Mouse (Mus musculus) left cerebral cortex, adult 11 months (tissue): ENCODE results near the gene Fastkd5.
A peak's percentile ranks its signal among the peaks of the same experiment; 100 is the strongest.

Source experiments
- DNase-seq: peaks from one replicate; pipeline ENCODE4 v3.0.0; 2022; ENCODE audit warnings: low spot score

The Fastkd5 gene

DNA sequence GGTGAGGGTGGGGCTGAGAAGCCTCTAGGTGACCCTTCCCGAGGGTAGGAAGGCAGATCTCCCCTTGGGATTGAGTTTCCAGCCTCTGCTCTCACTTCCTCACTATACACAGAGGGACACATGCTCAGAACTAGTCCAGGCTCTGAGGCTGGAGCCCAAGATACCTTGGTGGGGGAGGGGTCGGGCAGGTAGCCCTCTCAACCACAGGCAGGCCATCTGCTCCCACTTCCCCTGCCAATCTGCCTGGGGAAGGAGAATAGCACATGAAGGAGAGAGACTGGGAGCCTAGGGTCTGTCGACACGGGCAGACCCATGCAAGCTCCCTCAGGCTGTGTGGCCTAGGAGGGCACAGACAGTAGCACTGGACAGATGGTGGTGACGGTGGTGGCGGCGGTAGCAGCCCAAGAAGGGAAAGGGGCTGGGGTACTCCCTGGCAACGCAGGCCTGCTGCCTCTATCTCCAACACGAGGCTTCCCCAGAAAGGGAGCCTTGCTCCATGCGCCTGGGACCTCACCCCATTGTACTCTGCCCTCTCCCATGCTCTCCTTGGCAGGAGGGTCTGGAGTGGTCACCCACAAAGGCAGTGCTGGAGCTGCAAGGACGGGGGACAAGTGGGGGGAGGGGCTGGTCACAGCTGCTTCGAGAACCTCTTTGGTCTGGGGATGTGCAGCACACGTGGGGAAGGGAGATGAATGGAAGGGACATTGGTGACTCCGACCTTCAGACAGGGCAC, 4.3 kb upstream of the Fastkd5 start:
- DNase-seq: no peak

- no peak for DNase-seq
These were observed 3.3 kb upstream of the Fastkd5 start for GRCm38 (mm10) chr2:130632887-130633675.

DNA sequence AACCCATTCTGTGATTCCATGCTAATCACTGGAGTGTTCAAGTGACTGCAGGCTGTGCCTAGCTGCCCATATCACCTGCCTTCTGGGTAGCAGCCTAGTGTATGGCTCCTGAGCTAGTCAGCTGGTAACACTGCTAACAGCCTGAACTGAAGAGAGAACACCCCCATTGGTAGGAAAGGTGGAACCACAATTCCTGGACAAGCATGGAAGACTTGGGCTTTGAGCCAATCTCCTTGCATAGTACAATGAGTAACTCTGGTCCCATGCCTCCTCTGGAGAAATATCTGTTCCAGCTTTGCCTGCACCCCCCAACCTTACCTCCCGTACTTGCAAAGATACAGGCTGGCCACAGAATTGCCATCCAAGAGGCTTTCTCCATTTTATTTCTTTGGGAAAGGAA, 2.6 kb upstream of the Fastkd5 start:
- no peak for DNase-seq

- DNase-seq: no peak
These were observed 568 bp downstream of the Fastkd5 start for GRCm38 (mm10) chr2:130629080-130629838.

DNA sequence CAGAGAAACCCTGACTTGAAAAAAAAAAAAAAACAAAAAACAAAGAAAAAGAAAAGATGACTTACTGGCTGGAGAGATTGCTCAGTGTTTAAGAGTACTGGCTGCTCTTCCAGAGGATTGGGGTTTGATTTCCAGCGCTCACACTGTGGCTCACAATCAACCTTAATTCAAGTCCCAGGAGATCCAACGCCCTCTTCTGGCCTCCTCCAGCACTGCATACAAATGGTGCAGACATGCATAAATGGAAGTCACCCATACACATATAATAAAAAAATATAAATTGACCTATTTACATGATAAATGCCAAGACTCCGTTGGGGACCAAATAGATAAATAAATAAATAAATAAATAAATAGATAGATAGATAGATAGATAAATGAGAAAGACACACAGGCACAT, 1.4 kb downstream of the Fastkd5 start:
- no peak for DNase-seq

- no peak for DNase-seq
These were observed 10.9 kb downstream of the Fastkd5 start for GRCm38 (mm10) chr2:130618972-130619371.

DNA sequence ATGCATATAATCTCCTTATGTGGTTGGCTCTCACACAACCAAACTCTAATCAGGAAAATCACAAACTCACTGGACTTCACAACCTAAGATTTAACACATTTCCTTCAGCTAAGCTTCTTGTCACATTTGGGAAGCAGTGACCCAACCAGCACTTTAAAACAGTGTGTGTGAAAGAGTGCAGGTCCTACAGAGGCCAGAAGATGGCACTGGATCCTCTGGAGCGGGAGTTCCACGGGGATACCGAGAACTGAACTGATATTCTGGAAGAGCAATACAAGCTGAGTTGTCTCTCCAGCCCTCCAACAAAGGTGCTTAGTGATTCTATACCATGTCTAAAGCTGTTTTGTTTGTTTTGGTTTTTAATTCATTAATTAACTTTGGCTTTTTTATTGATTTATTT, 16.7 kb downstream of the Fastkd5 start:
- no peak for DNase-seq

- no peak for DNase-seq
These were observed 27.6 kb downstream of the Fastkd5 start for GRCm38 (mm10) chr2:130602195-130602594.

DNA sequence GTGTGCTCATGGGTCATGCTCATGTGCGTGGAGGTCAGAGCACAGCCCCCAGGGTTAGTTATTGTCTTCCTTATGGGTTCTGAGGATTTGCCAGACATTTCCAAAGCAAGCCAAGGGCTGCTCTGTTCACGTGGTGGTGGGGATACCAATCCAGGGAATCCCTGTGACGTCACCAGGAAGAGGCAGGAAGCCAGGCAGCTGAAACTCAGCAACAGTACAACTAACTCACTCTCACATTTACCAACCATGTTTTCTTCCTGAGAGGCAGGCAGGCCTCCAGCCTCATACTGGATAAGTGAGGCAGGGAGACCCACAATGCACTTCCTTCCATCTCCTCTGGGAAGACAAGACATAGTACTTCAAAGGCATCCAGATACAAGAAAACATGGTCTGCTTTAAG, 31.4 kb downstream of the Fastkd5 start:
- DNase-seq: no peak

DNA sequence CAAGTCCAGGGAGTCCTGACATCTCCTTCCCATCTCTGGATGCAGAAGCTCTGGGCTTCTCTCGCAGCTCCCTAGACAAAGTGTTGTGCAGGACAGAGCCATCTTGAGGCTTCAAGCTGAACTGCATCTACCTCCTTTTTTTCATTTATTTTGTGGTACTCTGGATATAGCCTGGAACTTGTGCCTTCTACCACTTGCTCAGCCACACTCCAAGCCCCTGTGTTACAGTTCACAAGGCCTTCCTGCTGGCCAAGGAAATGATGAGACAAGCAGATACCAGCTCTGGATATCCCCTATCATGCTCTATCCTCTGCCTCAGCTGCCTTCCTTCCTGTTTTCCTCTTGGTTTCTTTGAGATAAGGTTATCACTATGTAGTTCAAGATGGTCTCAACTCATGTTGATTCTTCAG, 32.2 kb downstream of the Fastkd5 start:
- DNase-seq: peak; percentile 46

- no peak for DNase-seq
These were observed 34.2 kb downstream of the Fastkd5 start for GRCm38 (mm10) chr2:130595596-130595995.

DNA sequence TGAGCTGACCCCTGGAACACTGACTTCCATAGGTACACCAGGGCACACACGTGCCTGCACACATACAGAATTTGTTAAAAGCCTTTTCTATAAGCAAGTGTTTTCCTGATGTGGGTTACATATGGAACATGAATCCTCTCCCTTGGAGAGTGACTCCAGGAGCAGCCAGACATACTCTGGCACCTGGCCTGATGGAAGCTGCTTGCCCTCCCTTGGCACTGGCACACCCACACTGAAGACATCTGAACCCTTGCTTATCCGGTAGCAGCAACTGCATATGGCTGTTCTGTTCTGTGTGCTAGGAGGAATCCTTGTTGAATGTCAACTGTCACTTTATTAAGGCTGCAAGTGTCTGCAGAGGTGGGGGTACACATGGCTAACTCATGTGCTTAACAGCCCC, 38.8 kb downstream of the Fastkd5 start:
- DNase-seq: no peak

- no peak for DNase-seq
These were observed 40.1 kb downstream of the Fastkd5 start for GRCm38 (mm10) chr2:130589761-130590160.

GRCm38 (mm10) chr2:130589157-130589556, 40.7 kb downstream of the Fastkd5 start:
- no peak for DNase-seq

DNA sequence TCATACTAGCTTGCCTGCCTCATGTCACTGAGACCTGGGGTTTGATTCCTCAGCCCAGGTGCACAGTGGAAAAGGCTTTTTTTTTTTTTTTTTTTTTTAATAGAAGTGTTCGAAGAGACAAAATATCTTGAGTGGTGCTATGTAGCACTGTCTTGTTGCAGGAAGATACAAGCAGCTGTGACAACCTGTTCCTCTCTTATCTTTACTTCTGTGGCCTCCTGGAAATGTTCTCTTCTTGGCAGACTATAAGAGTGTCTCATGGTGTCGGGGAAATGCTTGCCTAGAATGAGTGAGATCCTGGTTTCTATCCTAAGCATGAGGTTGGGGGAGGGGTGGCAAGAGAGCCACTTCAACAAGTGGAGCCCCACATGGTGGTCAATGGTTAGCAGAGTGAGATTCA, 41.5 kb downstream of the Fastkd5 start:
- DNase-seq: no peak

DNA sequence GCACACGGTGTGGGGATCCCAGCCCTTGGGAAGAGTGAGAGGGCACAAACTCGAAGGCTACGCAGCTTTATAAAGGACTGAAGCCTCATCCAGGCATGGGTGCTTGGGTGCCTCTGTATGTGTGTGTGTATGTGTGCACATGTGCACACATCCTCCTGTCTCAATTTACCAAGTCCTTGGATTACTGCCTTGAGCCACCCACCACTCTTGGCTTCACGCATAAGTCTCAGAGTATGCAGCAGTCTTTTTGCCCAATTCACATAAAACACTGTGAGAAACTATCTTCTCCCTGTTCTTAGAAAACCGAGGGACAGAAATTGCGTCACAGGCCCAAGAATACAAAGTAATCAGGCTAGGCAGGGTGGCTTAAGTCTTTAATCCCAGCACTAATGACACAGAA, 43.8 kb downstream of the Fastkd5 start:
- DNase-seq: no peak

DNA sequence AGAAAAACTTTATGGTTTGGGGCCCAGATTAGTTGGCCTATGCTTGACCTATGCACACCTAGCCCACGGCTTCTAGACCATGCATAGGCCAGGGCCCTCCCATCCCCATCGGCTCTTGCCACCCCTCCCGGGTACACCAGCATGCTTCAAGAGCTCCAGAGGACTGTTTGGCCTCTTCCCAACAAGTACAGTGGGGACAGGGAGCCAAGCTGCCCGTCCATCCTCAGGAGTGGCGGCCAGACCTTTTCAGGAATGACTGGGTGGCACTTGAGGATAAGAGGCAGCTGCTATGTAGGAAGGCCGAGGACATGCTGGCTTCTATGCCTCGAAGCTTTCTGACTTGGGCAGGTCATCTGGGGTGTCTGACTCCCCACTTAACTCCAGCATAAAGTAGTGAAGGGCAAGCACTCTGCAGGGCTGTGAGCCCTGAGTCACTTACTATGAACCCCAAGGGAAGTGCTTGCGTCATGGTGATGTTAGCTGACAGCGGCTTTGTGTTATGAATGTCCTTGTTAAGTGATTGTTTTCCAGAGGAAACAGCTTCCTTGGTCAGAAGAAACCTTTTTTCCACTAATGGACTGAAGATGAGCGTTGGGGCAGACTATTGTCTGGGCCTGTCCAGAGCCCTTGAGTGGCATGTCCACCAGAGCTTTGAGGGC, 45.8 kb downstream of the Fastkd5 start:
- DNase-seq: no peak

- DNase-seq: no peak
These were observed 47.3 kb downstream of the Fastkd5 start, which contains the start of gene Avp for GRCm38 (mm10) chr2:130582552-130582951. Gene Avp (minus strand): TSS chr2:130582554.

GRCm38 (mm10) chr2:130581201-130581600, 48.6 kb downstream of the Fastkd5 start:
- DNase-seq: no peak

GRCm38 (mm10) chr2:130579791-130580190, 50.0 kb downstream of the Fastkd5 start:
- DNase-seq: no peak

- DNase-seq: peak; percentile 56
These were observed 51.7 kb downstream of the Fastkd5 start for GRCm38 (mm10) chr2:130578148-130578547.

DNA sequence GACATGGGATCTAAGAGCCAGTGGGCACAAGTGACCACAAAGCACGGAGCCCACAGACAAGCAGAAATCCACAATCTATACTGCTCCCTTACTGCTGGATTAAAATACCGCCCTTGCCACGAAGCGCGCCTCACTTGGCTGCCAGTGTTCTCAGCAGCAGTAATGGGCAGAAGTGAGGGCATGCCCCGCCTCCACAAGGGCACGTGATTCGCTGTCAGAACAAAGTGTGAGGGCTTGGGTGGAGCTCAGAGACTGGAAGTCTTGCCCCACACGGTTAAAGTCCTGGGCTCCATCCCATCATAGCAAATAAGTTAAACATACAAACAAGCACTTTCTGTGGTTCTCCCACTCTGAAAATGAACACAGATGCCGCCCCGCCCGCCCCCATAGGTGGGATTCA, 52.2 kb downstream of the Fastkd5 start:
- DNase-seq: no peak
